Mouse (Mus musculus) heart, postnatal 4 days (tissue): ENCODE data around the gene Dnah5. TPM values are rescaled to one million over a fixed set of nuclear protein-coding genes. Genes with fewer than 3 reads are reported as not detected.
"Not testable (repeated sequence)": the region's sequence is repeated elsewhere in the genome, so short reads cannot be mapped to it uniquely, and the experiment has no call there.

ENCODE experiments used
- DNase-seq: peaks from one replicate; pipeline ENCODE4 v3.0.0; 2021
- total RNA-seq, 2 experiments: library from RNA; stranded (reverse); gene quantifications; 2 replicates each; pipeline ENCODE4 v1.2.3; 2021

Dnah5 gene
- total RNA-seq, 2 experiments from 2014 or later = 0.02 TPM

- no peak for DNase-seq
Measured at GRCm38 (mm10) chr15:28307131-28307530, 103.6 kb downstream of the Dnah5 start.

DNA sequence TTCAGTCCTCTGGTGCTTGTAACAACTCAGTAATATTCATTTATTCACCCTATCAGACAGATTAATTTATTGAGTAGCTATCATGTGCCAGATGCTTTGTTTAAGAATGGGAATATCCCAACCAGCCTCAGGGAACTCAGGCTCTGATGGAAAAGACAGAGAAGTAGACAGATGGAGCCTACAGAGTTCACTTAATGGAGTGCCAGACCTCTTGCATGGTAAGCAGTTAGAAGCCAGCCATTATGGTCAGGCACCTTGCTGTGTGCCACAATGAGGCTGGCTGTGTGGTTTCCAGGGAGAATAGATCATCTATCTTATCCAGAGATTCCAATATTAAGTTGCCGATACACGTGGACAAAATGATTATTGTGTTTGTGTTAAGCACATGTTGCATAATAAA, 104.3 kb downstream of the Dnah5 start:
- no peak for DNase-seq

- DNase-seq = no peak
Measured at GRCm38 (mm10) chr15:28310516-28310915, 107.0 kb downstream of the Dnah5 start.

DNA sequence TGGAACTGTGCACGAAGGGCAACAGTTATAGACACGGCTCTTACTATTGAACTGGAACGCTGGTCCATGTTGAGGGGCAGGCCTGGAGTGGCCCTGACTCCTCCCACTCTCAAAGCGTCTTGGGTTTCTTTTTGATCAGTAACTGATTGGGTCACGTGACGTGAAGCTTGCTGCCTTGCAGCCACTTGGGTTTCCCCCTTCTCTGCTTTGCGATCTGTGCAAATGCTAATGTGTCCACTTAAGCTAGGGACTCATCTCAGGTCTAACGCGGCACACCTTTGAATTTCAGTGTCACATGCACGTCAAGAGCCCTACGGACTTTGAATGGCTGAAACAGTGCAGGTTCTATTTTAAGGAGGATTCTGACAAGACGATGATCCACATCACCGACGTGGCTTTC, 109.9 kb downstream of the Dnah5 start:
- no peak for DNase-seq

- peak; percentile 45 for DNase-seq
Measured at GRCm38 (mm10) chr15:28315812-28316528, 112.4 kb downstream of the Dnah5 start.

DNA sequence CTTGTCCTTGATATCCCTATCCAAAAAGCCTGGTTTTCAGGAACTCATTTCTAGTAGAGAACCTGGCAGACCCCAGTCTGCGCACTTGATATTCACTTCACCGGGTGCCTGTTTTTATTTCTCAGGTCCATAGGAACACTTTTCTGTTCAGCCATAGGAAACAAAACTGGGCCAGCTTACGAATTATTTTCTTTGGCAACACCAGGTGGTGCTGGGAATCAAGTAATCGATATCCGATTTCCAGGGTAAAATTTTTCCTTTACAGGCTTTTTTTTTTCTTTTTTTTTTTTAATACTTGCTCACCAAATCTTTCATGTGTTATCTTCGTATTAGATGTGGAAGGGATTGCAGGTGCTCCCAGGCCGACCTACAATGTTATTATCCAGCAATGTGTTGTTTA, 119.0 kb downstream of the Dnah5 start:
- no peak for DNase-seq

DNA sequence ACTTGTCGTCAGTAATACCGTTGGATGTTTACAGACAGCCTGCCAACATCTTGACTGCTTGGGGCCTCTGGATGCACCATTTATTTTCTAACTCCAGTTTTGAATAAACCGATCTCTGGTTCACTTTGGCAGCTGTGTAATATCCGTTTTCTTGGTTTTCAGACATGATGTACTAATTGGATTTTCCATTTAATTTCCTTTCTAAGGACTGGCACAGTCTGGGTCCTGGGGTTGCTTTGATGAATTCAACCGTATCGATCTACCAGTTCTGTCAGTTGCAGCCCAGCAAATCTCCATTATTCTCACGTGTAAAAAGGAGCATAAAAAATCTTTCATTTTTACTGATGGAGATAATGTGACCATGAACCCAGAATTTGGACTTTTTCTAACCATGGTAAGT, 123.4 kb downstream of the Dnah5 start:
- no peak for DNase-seq

GRCm38 (mm10) chr15:28327441-28327840, 123.9 kb downstream of the Dnah5 start:
- DNase-seq = no peak

GRCm38 (mm10) chr15:28341151-28341550, 137.6 kb downstream of the Dnah5 start:
- DNase-seq = no peak

DNA sequence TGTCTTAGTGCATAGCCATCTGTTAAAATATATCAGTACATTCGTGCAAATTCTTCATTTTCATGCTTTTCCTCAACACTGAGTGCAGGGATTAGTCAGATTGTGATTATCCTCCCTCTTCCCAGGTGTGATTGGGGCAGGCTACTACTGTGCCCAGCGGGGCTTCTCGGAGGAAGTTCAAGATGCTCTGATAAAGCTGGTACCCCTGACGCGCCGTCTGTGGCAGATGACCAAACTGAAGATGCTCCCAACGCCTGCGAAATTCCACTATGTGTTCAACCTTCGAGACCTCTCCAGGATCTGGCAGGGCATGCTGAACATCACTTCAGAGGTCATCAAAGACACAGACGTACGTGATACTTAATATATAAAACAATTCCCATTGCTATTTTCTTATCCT, 164.0 kb downstream of the Dnah5 start:
- DNase-seq = no peak

DNA sequence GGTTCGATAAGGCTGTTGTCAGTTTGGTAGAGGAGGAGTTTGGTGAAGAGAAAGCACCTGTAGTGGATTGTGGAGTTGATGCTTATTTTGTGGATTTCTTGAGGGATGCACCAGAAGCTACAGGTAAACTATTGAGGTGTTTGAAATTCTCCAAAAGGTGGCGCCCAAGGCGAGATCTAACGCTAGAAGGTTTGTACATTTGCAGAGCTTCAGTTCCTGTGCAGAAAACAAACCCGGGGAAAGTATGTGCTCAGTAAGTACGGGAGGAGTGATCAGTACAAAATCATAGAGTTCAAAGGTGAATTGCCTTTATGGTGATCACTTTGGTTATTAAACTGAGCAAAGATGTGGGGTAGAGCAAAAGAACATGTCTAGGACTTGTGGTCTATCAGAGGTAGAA, 166.9 kb downstream of the Dnah5 start:
- no peak for DNase-seq

DNA sequence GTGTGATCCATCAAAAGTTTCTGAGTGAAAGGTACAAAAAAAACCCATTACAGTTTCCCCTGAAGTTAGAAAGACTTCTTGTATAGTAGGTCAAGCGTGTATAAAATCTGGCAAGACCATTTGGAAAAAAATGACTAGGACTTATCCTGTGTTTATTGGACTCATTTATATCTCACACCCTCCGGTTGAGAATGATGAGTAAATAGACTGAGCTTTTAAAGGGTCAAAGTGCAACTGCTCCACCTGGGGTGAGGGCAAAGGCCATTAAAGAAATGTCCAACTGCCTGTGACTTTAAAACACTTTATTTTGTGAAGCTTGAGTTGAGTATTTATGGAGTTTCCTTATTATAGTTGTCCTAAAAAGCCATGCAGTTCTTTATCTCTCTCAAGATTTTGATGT, 168.0 kb downstream of the Dnah5 start:
- DNase-seq = no peak

- DNase-seq = no peak
Measured at GRCm38 (mm10) chr15:28374394-28374793, 170.8 kb downstream of the Dnah5 start.

- no peak for DNase-seq
Measured at GRCm38 (mm10) chr15:28380909-28381308, 177.4 kb downstream of the Dnah5 start.

GRCm38 (mm10) chr15:28393723-28394122, 190.2 kb downstream of the Dnah5 start:
- DNase-seq = not testable (repeated sequence)

GRCm38 (mm10) chr15:28395481-28395880, 191.9 kb downstream of the Dnah5 start:
- DNase-seq = no peak

- no peak for DNase-seq
Measured at GRCm38 (mm10) chr15:28398472-28398871, 194.9 kb downstream of the Dnah5 start.

- no peak for DNase-seq
Measured at GRCm38 (mm10) chr15:28399258-28399657, 195.7 kb downstream of the Dnah5 start.

GRCm38 (mm10) chr15:28404630-28405029, 201.1 kb downstream of the Dnah5 start:
- no peak for DNase-seq

DNA sequence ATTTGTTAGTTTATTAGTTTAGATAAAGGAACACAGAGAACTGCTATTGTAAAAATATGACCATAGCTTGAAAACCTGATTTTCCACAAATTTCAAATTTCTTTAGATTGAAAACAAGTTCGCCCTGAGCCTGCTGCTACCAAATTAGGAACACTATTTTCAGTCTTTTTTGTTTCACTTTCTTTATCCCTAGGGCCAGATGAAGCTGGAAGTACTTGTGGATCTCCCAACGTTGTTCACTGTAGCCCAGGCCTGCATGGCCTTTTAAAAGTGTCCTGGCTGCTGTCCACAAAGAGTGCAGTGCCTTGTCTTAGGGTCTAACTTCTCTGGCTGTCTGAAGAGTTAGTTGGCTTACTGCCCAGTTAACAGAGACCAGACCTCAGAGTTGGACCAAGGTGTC, 201.6 kb downstream of the Dnah5 start:
- DNase-seq = no peak

- DNase-seq = no peak
Measured at GRCm38 (mm10) chr15:28439702-28440101, 236.2 kb downstream of the Dnah5 start.

GRCm38 (mm10) chr15:28444494-28444893, 240.9 kb downstream of the Dnah5 start:
- no peak for DNase-seq

- DNase-seq = not testable (repeated sequence)
Measured at GRCm38 (mm10) chr15:28461091-28461778, 257.7 kb downstream of the Dnah5 start.

GRCm38 (mm10) chr15:28466591-28467247, 263.2 kb downstream of the Dnah5 start:
- no peak for DNase-seq
